Mouse (Mus musculus) heart, postnatal 0 days (tissue): ENCODE measurements around the gene Tpsg1. TPM values are rescaled to one million over a fixed set of nuclear protein-coding genes. Genes with fewer than 3 reads are reported as not detected.

Experiments
- ATAC-seq: fragments of 200-750 bp; cut with Nextera tagmentation; 2 replicates; pipeline ENCODE4 v1.8.0; 2017; ENCODE audit warnings: low read depth, moderate number of reproducible peaks, moderate library complexity; ENCODE audit not compliant: insufficient read depth
- DNase-seq: peaks from one replicate; pipeline ENCODE4 v3.0.0-alpha.2; 2016; ENCODE audit warnings: low spot score
- H3K27ac ChIP-seq: fragments of 300-500 bp; sonication (generic); 2 replicates; pipeline ENCODE4 v1.5.1; 2014; ENCODE audit warnings: low read depth, mild to moderate bottlenecking
- H3K27me3 ChIP-seq: fragments of 300-500 bp; sonication (generic); 2 replicates; pipeline ENCODE4 v1.6.1; 2014; ENCODE audit warnings: low read length, mixed read lengths; ENCODE audit not compliant: control insufficient read depth, insufficient read depth
- H3K36me3 ChIP-seq: fragments of 300-500 bp; sonication (generic); replicated peaks from 2 replicates; pipeline ENCODE4 v1.6.1; 2014; ENCODE audit warnings: low read length, mixed read lengths; ENCODE audit not compliant: control insufficient read depth, insufficient read depth
- H3K4me1 ChIP-seq: fragments of 300-500 bp; sonication (generic); 2 replicates; pipeline ENCODE4 v1.6.1; 2014; ENCODE audit warnings: antibody characterized with exemption; ENCODE audit not compliant: control insufficient read depth, insufficient read depth
- H3K4me2 ChIP-seq: fragments of 300-500 bp; sonication (generic); 2 replicates; pipeline ENCODE4 v1.6.1; 2014; ENCODE audit warnings: low read depth, mild to moderate bottlenecking, low read length, moderate library complexity
- H3K4me3 ChIP-seq: fragments of 300-500 bp; sonication (generic); 2 replicates; pipeline ENCODE4 v1.5.1; 2014; ENCODE audit warnings: low read depth, low read length
- H3K9ac ChIP-seq: fragments of 300-500 bp; sonication (generic); replicated peaks from 2 replicates; pipeline ENCODE4 v1.6.1; 2014; ENCODE audit warnings: low read depth, low read length, mixed read lengths
- H3K9me3 ChIP-seq: fragments of 300-500 bp; sonication (generic); replicated peaks from 2 replicates; pipeline ENCODE4 v1.6.1; 2016; ENCODE audit warnings: low read length; ENCODE audit not compliant: control insufficient read depth
- CTCF ChIP-seq: IDR thresholded peaks from 2 replicates; pipeline ENCODE4 v1.5.1; 2016; ENCODE audit warnings: antibody characterized with exemption, control low read depth, low read depth
- EP300 ChIP-seq: IDR thresholded peaks from 2 replicates; pipeline ENCODE4 v1.6.1; 2016; ENCODE audit warnings: antibody characterized with exemption, low read depth
- WGBS: fragments of 180-500 bp; shearing (Covaris S2); extraction: QIAGEN DNeasy Blood & Tissue Kit; methylation state at CpG from one replicate; pipeline ENCODE4 v1.1.7; 2014; 5-methylcytosine and 5-hydroxymethylcytosine counted together
- polyA plus RNA-seq: library from polyadenylated mRNA; unstranded; fragments of >200 nt; fragmentation: Nextera tagmentation; extraction: Ambion mirVana; gene quantifications from 2 replicates; pipeline ENCODE4 v1.2.1, GENCODE M21; 2015
- total RNA-seq: library from RNA; depleted of rRNA; stranded (reverse); fragments of >200 nt; gene quantifications from 2 replicates; pipeline ENCODE4 v1.2.3, GENCODE M21; 2014; ENCODE audit warnings: low replicate concordance; rRNA removed

Tpsg1 gene
- total and polyA plus RNA-seq, 2 experiments from 2014 or later: 0.33 TPM; not detected in 1

DNA sequence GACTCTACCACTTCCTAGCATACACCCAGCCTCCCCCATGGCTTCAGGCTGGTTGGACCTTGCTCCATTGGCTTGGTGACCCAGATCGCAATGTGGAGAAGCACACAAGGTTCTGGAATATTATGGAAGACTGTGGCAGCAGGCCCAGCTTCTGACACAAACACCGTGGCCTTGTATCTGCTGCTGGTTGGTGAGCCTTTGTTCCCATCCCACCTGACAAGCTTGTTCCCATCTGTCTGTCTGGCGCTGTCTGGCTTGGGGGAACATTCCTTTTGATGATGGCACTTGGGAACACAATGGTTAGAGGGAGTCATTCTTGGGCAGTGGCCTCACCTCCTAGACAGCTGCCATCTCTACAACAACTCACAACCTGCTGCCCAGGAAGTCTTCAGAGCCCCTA lies 51.9 kb downstream of the Tpsg1 start:
- 75% methylated on average over 3 of the region's 3 CpGs for WGBS
- Histone ChIP-seq H3K36me3 (no peaks in the 10 kb centered on the region), H3K27ac (no peak overlapping the region), H3K4me2 (no peak overlapping the region), H3K4me1 (peaks cover 14% of the 10 kb centered on the region), H3K27me3 (no peaks in the 10 kb centered on the region), H3K4me3 (no peak overlapping the region), H3K9me3 (no peaks in the 10 kb centered on the region), H3K9ac (no peak overlapping the region)
- no peak for ATAC-seq
- TF ChIP-seq EP300 (no peak), CTCF (no peak)
- no peak for DNase-seq

Other genes starting within 250 kb of the Tpsg1 start
- 0.12 TPM in 1 of 2 replicates, not detected in the other for gene Ptx4, start 248.5 kb upstream of the Tpsg1 start, total RNA-seq
- gene Ptx4, start 248.5 kb upstream of the Tpsg1 start, polyA plus RNA-seq: 0.22 TPM in 2 replicates
- 15.4 and 20.3 TPM in 2 replicates for gene Clcn7, start 235.9 kb upstream of the Tpsg1 start, total RNA-seq
- 12.6 and 12.8 TPM in 2 replicates for gene Clcn7, start 235.9 kb upstream of the Tpsg1 start, polyA plus RNA-seq
- not detected in 2 replicates for gene Ccdc154, start 206.8 kb upstream of the Tpsg1 start, total RNA-seq
- gene Ccdc154, start 206.8 kb upstream of the Tpsg1 start, polyA plus RNA-seq: not detected in 2 replicates
- not detected in 2 replicates for gene Gm38655, start 193.8 kb upstream of the Tpsg1 start, total RNA-seq
- not detected in 2 replicates for gene Gm38655, start 193.8 kb upstream of the Tpsg1 start, polyA plus RNA-seq
- 15.3 and 17.3 TPM in 2 replicates for gene BC003965, start 184.7 kb upstream of the Tpsg1 start, total RNA-seq
- 24.6 and 26.5 TPM in 2 replicates for gene BC003965, start 184.7 kb upstream of the Tpsg1 start, polyA plus RNA-seq
- 3.2 and 4.8 TPM in 2 replicates for gene Unkl, start 180.9 kb upstream of the Tpsg1 start, total RNA-seq
- 2.8 and 3.0 TPM in 2 replicates for gene Unkl, start 180.9 kb upstream of the Tpsg1 start, polyA plus RNA-seq
- gene Gnptg, start 129.1 kb upstream of the Tpsg1 start, total RNA-seq: 20.4 and 24.2 TPM in 2 replicates
- gene Gnptg, start 129.1 kb upstream of the Tpsg1 start, polyA plus RNA-seq: 21.0 and 22.7 TPM in 2 replicates
- gene Tsr3, start 129.1 kb upstream of the Tpsg1 start, total RNA-seq: 31.2 and 32.4 TPM in 2 replicates
- gene Tsr3, start 129.1 kb upstream of the Tpsg1 start, polyA plus RNA-seq: 23.4 and 24.3 TPM in 2 replicates
- 2.1 TPM in 1 of 2 replicates, not detected in the other for gene Baiap3, start 112.9 kb upstream of the Tpsg1 start, total RNA-seq
- 0.12 and 0.22 TPM in 2 replicates for gene Baiap3, start 112.9 kb upstream of the Tpsg1 start, polyA plus RNA-seq
- gene Ube2i, start 94.7 kb upstream of the Tpsg1 start, total RNA-seq: 293 and 343 TPM in 2 replicates
- gene Ube2i, start 94.7 kb upstream of the Tpsg1 start, polyA plus RNA-seq: 253 and 259 TPM in 2 replicates
- 1.0 TPM in 1 of 2 replicates, not detected in the other for gene Prss34, start 70.9 kb upstream of the Tpsg1 start, total RNA-seq
- gene Prss34, start 70.9 kb upstream of the Tpsg1 start, polyA plus RNA-seq: 0.71 and 0.77 TPM in 2 replicates
- not detected in 2 replicates for gene Prss28, start 60.6 kb upstream of the Tpsg1 start, total RNA-seq
- not detected in 2 replicates for gene Prss28, start 60.6 kb upstream of the Tpsg1 start, polyA plus RNA-seq
- not detected in 2 replicates for gene Prss29, start 50.6 kb upstream of the Tpsg1 start, total RNA-seq
- not detected in 2 replicates for gene Prss29, start 50.6 kb upstream of the Tpsg1 start, polyA plus RNA-seq
- gene Tpsab1, start 23.7 kb upstream of the Tpsg1 start, total RNA-seq: 0.23 and 5.3 TPM in 2 replicates
- 0.80 and 1.2 TPM in 2 replicates for gene Tpsab1, start 23.7 kb upstream of the Tpsg1 start, polyA plus RNA-seq
- 15.2 and 28.1 TPM in 2 replicates for gene Tpsb2, start 3.0 kb upstream of the Tpsg1 start, total RNA-seq
- 26.2 and 35.5 TPM in 2 replicates for gene Tpsb2, start 3.0 kb upstream of the Tpsg1 start, polyA plus RNA-seq
- gene Cacna1h, start 64.5 kb downstream of the Tpsg1 start, total RNA-seq: 39.2 and 65.9 TPM in 2 replicates
- 3.1 and 3.4 TPM in 2 replicates for gene Cacna1h, start 64.5 kb downstream of the Tpsg1 start, polyA plus RNA-seq
- 1.3 TPM in 1 of 2 replicates, not detected in the other for gene Tekt4, start 85.3 kb downstream of the Tpsg1 start, total RNA-seq
- 0.23 and 1.1 TPM in 2 replicates for gene Tekt4, start 85.3 kb downstream of the Tpsg1 start, polyA plus RNA-seq
- 0.12 TPM in 1 of 2 replicates, not detected in the other for gene Sstr5, start 128.0 kb downstream of the Tpsg1 start, total RNA-seq
- not detected in 2 replicates for gene Sstr5, start 128.0 kb downstream of the Tpsg1 start, polyA plus RNA-seq
- gene Sox8, start 201.4 kb downstream of the Tpsg1 start, total RNA-seq: not detected in 2 replicates
- 0.11 and 0.37 TPM in 2 replicates for gene Sox8, start 201.4 kb downstream of the Tpsg1 start, polyA plus RNA-seq
- gene Lmf1, start 209.8 kb downstream of the Tpsg1 start, total RNA-seq: 44.9 and 52.8 TPM in 2 replicates
- gene Lmf1, start 209.8 kb downstream of the Tpsg1 start, polyA plus RNA-seq: 30.6 and 34.3 TPM in 2 replicates